Mouse (Mus musculus) left cerebral cortex, adult 8-10 months (tissue): ENCODE data around the gene Rd3. TPM values are rescaled to one million over a fixed set of nuclear protein-coding genes. Genes with fewer than 3 reads are reported as not detected.
A peak's percentile ranks its signal among the peaks of the same experiment; 100 is the strongest.

Source experiments
- DNase-seq, 2 experiments: peaks; one replicate each; pipeline ENCODE4 v3.0.0; 2022; ENCODE audit warnings: low spot score in 2 of 2
- total RNA-seq, 4 experiments: library from RNA; stranded (reverse); gene quantifications; 2 replicates each; pipeline ENCODE4 v1.2.4; 2022

Rd3 gene
- total RNA-seq: under 1 TPM; 0.09 to 0.42 (median 0.27) TPM

GRCm38 (mm10) chr1:191977187-191977586 is at the start of gene Rd3:
Gene Rd3 (plus strand): TSS chr1:191977370.
- peak in 1 of 2 experiments; percentile 52 for DNase-seq

DNA sequence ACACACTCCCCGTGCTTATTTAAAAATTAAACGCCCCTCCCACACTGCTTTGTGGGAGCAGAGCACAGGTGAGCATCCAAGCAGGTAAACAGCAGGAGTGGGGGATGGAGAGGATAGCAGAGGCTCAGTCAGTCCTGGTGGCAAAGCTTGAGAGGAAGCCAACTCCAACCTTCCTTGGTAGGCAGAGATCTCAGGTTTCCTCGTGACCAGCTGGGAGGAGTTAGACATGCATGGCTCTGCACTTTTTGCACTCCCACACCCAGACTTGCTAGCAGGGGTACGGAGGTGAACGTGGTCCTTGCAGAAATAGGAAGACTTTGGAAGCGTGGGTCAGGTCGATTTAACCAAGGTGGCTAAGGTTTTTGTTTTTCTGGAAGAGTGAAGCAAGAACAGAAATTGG is 48.8 kb upstream of the Rd3 start:
- no peak for DNase-seq

DNA sequence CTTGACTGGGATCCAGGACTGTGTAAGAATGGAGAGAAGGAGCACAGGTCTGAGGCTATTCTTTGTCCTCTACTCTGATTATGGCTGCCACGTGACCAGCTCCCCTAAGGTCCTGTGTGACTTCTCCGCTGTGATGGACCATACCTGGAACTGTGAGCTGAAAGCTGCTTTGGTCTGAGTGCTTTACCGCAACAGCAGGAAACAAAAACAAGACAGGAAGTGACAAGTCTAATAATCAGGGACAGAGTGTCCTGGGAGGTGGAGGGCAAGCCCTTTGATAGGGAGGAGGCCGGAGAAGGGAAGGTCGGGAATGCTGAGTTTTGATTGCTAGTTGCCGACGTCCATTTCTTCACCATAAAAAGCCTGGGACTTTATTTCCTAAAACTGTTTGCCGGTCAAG is 48.1 kb upstream of the Rd3 start:
- no peak for DNase-seq

GRCm38 (mm10) chr1:191929897-191930524 is 47.2 kb upstream of the Rd3 start:
- no peak for DNase-seq

DNA sequence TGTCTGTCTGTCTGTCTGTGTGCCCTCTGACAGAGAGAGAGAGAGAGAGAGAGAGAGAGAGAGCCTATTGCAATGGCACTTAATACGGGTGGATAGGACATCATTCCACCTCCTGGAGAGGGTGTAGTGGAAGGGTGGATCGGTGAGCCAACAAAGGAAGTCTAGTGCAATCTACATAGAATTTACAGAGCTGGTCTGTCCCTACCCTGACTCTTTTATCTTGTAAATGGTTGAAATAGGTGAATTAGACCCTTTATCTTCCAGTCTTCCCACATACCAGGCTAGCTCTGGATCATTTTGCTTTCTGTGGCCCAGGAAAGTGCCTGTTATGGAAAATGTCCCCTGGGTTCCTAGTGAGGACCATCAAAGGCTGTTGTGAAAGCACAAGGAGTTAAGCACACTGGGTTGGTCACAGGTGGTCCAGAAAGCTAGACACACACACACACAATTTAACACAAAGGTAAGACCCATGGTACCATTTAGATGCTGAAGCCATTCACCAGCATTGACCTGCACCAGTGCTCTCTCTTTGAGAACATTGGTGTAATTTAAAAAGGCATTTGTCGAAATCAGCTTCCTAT is 46.6 kb upstream of the Rd3 start:
- DNase-seq: no peak

DNA sequence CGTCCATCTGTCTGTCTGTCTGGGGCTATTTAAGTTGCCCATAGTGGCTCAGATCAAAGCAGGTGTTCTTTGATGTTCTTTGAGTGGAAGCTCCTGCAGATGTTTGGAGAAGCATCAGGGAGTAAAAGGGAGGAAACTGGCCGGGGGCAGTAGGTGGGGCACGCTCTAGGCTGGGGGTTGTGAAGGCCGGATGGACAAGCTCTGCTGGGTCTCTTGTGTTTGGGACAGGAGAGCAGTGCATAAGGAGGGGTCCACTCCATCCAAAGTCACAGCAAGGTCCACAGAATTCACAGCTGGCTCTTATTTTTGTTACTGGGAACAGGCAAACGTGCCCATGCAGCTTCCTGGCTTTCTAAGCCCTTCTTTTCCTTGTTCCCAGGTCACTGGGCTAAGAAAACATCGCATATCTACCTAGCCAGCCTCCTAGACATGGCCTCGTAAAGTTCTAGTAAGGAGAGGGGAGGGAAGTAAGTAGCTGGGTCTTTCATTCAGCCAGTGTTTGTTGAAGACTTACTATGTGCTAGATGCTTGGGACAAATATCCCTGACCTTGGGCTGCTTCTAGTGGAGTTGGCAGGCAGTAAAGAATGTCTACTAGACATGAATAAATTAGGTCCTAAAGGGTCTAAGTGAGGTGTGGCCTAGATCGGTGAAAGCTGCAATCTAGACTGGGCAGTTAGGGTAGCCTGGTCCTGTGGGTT is 44.7 kb upstream of the Rd3 start:
- no peak for DNase-seq

DNA sequence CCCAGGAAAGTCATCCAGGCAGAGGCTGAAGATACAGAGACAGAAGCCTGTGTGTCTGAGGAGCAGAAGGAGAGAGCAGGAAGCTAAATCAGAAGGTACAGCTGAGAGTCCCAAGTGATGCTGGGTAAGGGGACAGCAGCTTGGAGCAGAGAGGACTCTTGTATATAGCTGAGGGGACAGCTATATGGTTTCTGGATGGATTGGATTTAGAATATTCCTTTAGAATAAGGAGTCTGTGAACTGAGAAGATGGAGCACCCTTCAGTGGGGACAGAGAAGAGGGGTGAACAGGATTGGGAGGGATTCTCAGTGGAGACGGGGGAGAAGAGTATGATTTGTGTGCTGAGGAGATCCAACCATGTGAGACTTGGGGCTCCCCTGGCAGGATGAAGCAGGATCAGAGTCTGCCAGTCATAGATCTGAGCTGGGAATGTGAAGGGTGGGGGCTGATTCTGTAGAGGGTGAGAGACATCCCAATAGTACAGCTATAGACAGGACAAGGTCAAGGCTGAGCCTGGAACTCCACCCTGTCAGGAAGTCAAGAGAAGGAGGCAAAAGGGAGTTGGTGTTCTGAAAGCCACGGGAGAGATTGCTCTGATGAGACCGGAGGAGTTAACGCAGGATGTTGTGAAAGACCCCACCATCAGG is 44.1 kb upstream of the Rd3 start:
- no peak for DNase-seq

DNA sequence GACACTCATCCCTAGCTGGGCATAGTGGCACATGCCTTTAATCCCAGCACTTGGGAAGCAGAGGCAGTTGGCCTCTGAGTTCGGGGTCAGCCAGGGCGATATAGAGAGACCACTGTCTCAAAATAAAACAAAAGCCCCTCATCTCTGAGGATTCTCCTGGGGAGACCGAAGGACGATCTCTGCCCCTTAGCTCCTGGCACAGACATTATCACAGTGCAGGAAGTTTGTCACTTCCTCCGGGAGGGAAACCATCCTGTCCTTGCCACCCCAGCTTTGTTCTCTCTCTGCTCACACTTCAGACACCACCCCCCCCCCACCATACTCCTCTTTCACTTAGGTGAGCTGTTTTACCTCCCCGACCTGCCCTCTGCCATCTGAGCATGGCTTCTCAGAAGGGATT is 33.5 kb upstream of the Rd3 start:
- DNase-seq: no peak

DNA sequence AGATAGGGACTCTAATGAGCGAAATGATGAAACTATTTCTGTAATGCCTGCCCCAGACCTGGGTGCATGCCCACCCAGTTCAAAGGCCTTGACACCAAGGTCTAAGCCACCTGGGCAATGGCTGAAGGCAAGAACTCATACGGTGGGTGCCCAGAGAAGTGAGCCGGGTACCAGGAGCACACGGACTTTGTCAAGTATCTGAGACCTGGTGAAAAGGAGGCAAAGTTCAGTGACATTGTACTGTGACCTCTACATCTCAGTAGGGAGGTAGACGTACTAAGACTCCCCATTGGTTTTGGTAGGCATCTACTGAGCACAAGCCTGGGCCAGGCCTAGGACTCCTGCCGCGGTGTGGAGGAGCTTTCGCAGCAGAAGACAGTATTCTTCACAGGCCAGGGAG is 31.8 kb upstream of the Rd3 start:
- DNase-seq: no peak

- no peak for DNase-seq
Observed at GRCm38 (mm10) chr1:191945756-191946155, 31.4 kb upstream of the Rd3 start.

- DNase-seq: no peak
Observed at GRCm38 (mm10) chr1:191946261-191946660, 30.9 kb upstream of the Rd3 start.

GRCm38 (mm10) chr1:191946835-191947234 is 30.3 kb upstream of the Rd3 start:
- no peak for DNase-seq

DNA sequence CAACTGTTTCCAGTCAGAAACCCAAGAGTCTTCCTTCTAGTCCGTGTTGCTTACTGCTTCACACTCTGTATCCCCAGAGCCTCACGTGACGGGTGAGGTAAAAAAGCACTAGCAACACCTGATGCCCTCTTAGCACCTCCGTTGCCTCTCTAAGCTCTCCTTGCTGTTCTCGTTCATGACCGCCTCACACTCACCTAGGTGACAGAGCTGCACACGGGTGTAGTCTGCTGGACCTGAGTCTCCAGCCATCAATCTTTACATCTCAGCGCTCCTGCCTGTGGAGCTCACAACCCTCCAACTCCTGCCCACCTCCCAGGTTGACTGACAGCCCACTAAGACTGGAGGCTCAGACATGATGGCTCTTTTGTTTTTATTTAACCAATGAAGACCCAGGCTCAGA is 29.4 kb upstream of the Rd3 start:
- DNase-seq: no peak

- no peak for DNase-seq
Observed at GRCm38 (mm10) chr1:191948600-191948999, 28.6 kb upstream of the Rd3 start.

DNA sequence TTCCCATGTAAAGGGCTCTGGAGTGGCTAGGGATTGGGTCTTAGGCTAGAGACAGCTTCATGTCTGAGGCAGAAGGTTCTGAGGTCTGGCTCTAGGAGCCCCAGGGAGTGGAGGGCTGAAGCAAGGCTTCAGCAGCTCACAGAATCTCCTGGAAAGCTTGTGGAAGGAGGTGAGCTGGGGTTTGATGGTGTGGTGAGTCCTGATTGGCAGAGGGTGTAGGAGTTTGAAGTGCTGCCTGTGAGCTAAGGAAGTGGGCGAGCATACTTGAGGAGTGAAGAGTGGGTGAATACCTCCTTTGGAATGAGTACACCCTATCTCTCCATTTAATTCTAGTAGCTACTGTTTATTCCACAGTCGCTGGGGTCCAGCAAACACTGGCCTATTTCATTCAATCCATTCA is 26.6 kb upstream of the Rd3 start:
- peak in 1 of 2 experiments; percentile 63 for DNase-seq

DNA sequence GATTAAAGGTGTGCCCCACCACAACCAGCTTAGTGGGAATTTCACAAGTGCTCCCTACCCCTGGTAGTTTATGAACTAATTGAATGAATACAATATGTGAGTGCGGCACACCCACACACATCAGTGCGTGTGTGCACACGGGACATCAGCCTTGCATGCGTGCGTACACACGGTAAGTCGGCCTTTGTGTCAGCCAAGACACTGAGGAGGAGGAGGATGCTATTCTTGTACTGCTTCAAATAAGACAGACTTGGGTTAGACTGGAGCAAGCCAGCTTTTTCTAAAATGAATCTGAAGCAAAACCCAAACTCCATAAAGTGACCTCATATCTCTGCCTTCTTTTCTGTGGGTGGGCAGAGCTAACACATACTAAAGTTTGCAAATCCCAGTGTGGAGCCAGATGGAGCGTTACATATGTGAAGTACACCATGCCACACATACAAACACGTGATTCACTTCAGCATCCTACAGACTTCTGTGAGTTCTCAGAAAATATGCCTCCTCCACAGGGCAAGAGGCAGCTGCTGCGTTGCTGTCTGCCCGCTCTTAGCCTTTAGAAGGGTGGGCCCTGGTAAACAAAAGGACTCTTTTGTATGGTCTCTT is 24.3 kb upstream of the Rd3 start:
- DNase-seq: peak; percentile 34 to 90

- no peak for DNase-seq
Observed at GRCm38 (mm10) chr1:191955101-191955500, 22.1 kb upstream of the Rd3 start.

DNA sequence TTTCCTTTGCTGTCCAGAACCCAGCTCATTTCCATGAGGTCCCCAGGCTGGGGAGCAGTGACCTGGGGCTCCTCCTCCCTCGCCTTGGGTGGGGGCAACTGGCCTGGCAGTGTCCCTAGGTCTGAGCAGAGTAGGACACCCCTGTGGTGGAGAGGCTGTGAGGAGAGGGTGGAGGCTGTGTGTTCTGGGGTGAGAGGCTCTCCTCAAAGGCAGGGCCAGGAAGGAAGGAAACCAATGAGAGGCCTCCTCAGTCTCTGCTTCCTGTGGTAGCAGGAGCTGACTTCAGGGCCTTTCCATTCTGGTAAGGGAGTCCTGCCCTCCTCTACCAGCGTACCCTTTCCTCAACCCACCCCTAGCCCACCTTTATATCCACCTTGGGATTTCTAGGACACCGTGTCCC is 20.9 kb upstream of the Rd3 start:
- DNase-seq: no peak

DNA sequence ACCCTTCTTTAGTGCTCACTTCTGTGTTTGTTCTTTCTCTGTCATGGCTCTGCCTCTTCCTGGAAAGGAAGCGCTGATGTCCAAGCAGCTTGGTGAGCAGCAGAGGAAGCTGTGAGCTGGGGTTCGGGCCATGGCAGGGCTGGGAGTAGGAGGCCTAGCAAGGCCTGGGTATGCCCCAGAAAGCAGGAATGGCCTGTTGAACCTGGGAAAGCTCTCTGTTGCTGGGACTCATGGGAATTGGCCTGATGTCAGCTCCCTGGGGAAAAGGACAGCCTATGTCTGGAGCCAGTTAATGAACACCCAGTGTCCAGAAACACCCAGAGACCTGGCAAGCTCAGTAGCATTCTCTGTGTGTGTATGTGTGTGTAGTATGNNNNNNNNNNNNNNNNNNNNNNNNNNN is 20.3 kb upstream of the Rd3 start:
- no peak for DNase-seq

DNA sequence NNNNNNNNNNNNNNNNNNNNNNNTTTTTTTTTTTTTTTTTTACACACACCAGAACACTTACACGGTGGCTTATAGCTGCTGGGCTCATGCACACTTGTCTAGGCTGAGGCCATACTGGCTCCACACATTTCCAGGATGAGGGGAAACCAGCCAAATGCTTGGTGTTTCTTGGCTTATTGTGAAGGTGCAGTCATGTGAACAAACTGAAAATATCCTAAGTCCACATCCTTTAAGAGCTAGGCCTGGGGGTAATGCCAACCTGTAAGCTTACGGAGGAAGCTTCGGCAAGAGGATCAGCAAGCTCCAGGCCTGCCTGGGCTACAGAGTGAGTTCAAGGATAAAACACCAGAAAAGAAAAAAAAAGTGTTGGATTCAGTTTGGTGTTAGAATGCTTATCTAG is 19.8 kb upstream of the Rd3 start:
- no peak for DNase-seq

- DNase-seq: no peak
Observed at GRCm38 (mm10) chr1:191960946-191961345, 16.2 kb upstream of the Rd3 start.

GRCm38 (mm10) chr1:191963413-191963812 is 13.8 kb upstream of the Rd3 start:
- no peak for DNase-seq
